Mouse (Mus musculus) myocyte (in vitro differentiated cells): ENCODE data around the gene Ptges2. TPM values are rescaled to one million over a fixed set of nuclear protein-coding genes. Genes with fewer than 3 reads are reported as not detected.

Source experiments
- H3K27me3 ChIP-seq: one replicate; pipeline ENCODE4 v1.6.1; 2011; ENCODE audit not compliant: control insufficient read depth, insufficient read depth, insufficient read length
- H3K36me3 ChIP-seq: one replicate; pipeline ENCODE4 v1.6.1; 2011; ENCODE audit not compliant: control insufficient read depth, insufficient read depth
- H3K4me2 ChIP-seq: one replicate; pipeline ENCODE4 v1.6.1; 2011; ENCODE audit warnings: low read depth, control low read depth
- H3K4me3 ChIP-seq: one replicate; pipeline ENCODE4 v1.5.1; 2011; ENCODE audit warnings: mild to moderate bottlenecking, control low read depth, moderate library complexity
- H3K79me2 ChIP-seq: one replicate; pipeline ENCODE4 v1.6.1; 2011; ENCODE audit not compliant: control insufficient read depth, insufficient read depth
- H3ac ChIP-seq: one replicate; pipeline ENCODE4 v1.6.1; 2011; ENCODE audit not compliant: control insufficient read depth, insufficient read length
- CEBPB ChIP-seq: IDR thresholded peaks from 2 replicates; pipeline ENCODE4 v1.6.1; 2011; ENCODE audit warnings: mild to moderate bottlenecking, moderate library complexity; ENCODE audit not compliant: poor library complexity, insufficient read depth, severe bottlenecking
- E2F4 ChIP-seq: IDR thresholded peaks from one replicate; pipeline ENCODE4 v1.6.1; 2011; ENCODE audit warnings: mild to moderate bottlenecking, control low read depth, moderate library complexity; ENCODE audit not compliant: insufficient read depth
- MAX ChIP-seq: IDR thresholded peaks from one replicate; pipeline ENCODE4 v1.6.1; 2011; ENCODE audit warnings: low read depth, mild to moderate bottlenecking, control low read depth
- MYOD1 ChIP-seq, 3 experiments: IDR thresholded peaks; one replicate each; pipeline ENCODE4 v1.6.1; 2011; ENCODE audit warnings: control low read depth in 2 of 3, low read depth in 2 of 3, mild to moderate bottlenecking in 2 of 3, moderate library complexity in 1 of 3; ENCODE audit not compliant: insufficient read length in 2 of 3, control insufficient read depth in 1 of 3
- MYOG ChIP-seq, 3 experiments: IDR thresholded peaks; one replicate each; pipeline ENCODE4 v1.6.1; 2011; ENCODE audit warnings: control low read depth in 2 of 3, low read depth in 2 of 3, mild to moderate bottlenecking in 2 of 3; ENCODE audit not compliant: insufficient read length in 2 of 3, control insufficient read depth in 1 of 3, insufficient read depth in 1 of 3
- POLR2A ChIP-seq: IDR thresholded peaks from one replicate; pipeline ENCODE4 v1.6.1; 2011; ENCODE audit warnings: low read depth, mild to moderate bottlenecking, control low read depth, moderate library complexity; ENCODE audit not compliant: insufficient read length
- POLR2AphosphoS2 ChIP-seq: IDR thresholded peaks from one replicate; pipeline ENCODE4 v1.6.1; 2011; ENCODE audit warnings: low read depth, control low read depth; ENCODE audit not compliant: insufficient read length
- REST ChIP-seq: IDR thresholded peaks from one replicate; pipeline ENCODE4 v1.6.1; 2011; ENCODE audit warnings: mild to moderate bottlenecking, control low read depth, moderate library complexity; ENCODE audit not compliant: insufficient read depth, insufficient read length
- SRF ChIP-seq: IDR thresholded peaks from one replicate; pipeline ENCODE4 v1.6.1; 2011; ENCODE audit warnings: low read depth; ENCODE audit not compliant: control insufficient read depth, insufficient read length
- TCF12 ChIP-seq: IDR thresholded peaks from one replicate; pipeline ENCODE4 v1.6.1; 2011; ENCODE audit warnings: mild to moderate bottlenecking, control low read depth; ENCODE audit not compliant: poor library complexity, insufficient read depth, severe bottlenecking
- TCF3 ChIP-seq: IDR thresholded peaks from one replicate; pipeline ENCODE4 v1.6.1; 2011; ENCODE audit warnings: low read depth, control low read depth; ENCODE audit not compliant: insufficient read length
- USF1 ChIP-seq: IDR thresholded peaks from one replicate; pipeline ENCODE4 v1.6.1; 2011; ENCODE audit warnings: low read depth, mild to moderate bottlenecking, control low read depth, moderate library complexity
- polyA plus RNA-seq: library from polyadenylated mRNA; unstranded; fragments of >200 nt; fragmentation: generic; extraction: Trizol; gene quantifications from one replicate; pipeline ENCODE4 v1.2.1, GENCODE M21; 2012; ENCODE audit warnings: missing spikeins

Gene Ptges2
- polyA plus RNA-seq, 1 experiment, result 50.6 TPM

DNA sequence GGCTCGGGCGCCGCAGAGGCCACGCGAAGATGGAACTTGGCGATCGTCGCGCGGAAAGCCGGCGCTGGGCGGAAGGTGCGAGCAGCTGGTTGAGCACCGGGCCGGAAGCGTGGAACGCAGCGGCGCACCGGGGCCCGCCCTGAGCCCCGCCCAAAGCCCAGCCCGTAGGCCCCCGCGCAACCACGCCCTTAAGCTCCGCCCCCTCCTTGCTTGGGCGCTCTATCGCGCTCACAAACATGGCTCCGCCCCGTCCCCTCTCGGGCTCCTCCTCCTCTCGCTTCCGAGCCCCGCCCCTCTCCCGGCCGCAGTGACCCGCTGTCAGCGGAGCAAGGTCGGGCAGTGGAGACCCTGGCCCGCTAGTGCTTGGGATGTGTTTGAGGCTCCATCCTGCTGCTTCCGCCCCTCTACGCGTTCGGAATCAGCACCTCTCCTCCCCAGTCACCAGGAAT, 13.9 kb upstream of the Ptges2 start, which contains the start of gene 1110008P14Rik:
TSS of gene 1110008P14Rik (minus strand) at position 164 of the 449 bp plus-strand sequence.
- Histone ChIP-seq H3K27me3 (peaks cover 10% of the 10 kb centered on the region), H3K4me2 (peak within 1 kb of the TSS; percentile 92), H3K4me3 (peak within 1 kb of the TSS; percentile 54), H3ac (peak within 1 kb of the TSS; percentile 24), H3K36me3 (peaks cover 8% of the 10 kb centered on the region), H3K79me2 (no peaks in the 10 kb centered on the region)
- no peak for TF ChIP-seq E2F4
- TF ChIP-seq MYOD1 (IDR thresholded peaks at IDR 0.05; ENCODE audit: control insufficient read depth in 1 of 3, insufficient read length in 2 of 3, low read depth in 2 of 3), result peak in 2 of 3 experiments; percentile 37 to 76
- TF ChIP-seq MYOG (IDR thresholded peaks at IDR 0.05; ENCODE audit: control insufficient read depth in 1 of 3, insufficient read depth in 1 of 3, insufficient read length in 2 of 3, low read depth in 2 of 3), result peak in 2 of 3 experiments; percentile 46 to 77
- TF ChIP-seq USF1, result no peak
- peak; percentile 37 for TF ChIP-seq SRF
- TF ChIP-seq POLR2AphosphoS2, result peak; percentile 74
- TF ChIP-seq CEBPB, result no peak
- TF ChIP-seq POLR2A, result peak; percentile 80
- TF ChIP-seq TCF12, result no peak

DNA sequence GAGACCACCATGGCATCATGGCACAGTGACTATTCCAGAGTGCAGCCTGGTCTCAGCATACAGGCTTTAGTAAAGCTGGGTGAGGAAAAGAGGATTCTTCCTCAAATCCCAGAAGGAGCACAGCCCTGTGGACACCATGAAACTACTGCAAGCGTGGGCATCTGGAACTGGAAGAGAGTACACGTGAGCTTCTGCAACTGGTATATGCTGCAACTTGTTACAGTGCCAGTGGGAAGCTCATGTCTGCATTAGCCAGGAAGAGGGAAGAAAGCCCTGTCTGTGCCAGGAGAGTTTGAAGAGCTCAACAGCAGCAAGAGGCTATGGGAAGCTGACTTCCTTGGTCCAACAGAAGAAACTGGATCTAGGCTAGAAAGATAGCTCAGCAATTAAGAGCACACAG, 13.0 kb upstream of the Ptges2 start:
- Histone ChIP-seq H3K36me3 (peaks cover 8% of the 10 kb centered on the region), H3ac (no peak overlapping the region), H3K4me3 (peak overlapping the region; percentile 54), H3K4me2 (no peak overlapping the region), H3K79me2 (no peaks in the 10 kb centered on the region), H3K27me3 (peaks cover 19% of the 10 kb centered on the region)
- TF ChIP-seq CEBPB (no peak), POLR2AphosphoS2 (no peak), MYOG (IDR thresholded peaks at IDR 0.05; ENCODE audit: control insufficient read depth in 1 of 3, insufficient read depth in 1 of 3, insufficient read length in 2 of 3, low read depth in 2 of 3) (no peak), E2F4 (no peak), MAX (no peak), REST (no peak), POLR2A (no peak), MYOD1 (IDR thresholded peaks at IDR 0.05; ENCODE audit: control insufficient read depth in 1 of 3, insufficient read length in 2 of 3, low read depth in 2 of 3) (no peak), TCF3 (no peak), SRF (no peak), USF1 (no peak), TCF12 (no peak)

DNA sequence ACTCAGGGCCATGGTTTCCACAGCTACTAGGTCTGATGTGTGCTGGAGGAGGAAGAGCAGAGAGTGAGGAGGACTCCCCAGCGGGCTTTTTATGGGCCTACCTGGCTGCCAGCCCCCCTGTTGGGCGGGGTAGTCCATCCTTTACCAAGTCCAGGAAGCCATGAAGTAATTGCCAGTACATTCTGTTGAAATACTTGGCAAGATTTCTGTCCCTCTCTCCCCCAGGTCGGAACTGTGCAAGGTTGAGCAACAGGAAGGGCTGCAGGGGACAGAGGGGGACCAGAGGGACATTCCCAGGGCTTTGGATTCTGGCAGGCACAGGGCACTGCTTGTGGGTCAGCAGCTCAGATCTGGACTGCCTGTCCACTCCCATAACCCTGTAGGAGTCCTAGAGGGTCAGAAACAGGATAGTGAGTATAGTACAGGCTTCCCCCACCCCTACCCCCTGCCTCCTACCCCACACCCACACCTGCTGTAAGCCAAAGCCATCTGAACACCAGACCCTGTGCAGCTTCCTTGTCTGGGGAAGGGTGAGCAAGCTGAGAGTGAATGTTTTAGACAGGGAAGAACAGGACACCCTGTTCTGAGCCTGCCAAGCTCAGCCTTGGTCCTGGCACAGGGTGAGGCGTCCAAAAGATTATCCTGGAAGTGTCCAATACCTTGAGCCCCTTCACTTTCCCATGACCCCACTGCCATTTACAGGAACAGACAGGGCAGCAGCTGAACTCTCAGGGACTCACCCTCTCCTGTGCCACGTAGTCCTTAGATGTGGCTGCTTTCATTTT, 7.8 kb upstream of the Ptges2 start, which contains the start of gene Lcn2:
TSS of gene Lcn2 (minus strand) at position 547 of the 785 bp plus-strand sequence.
- no peak for TF ChIP-seq TCF12
- TF ChIP-seq REST, result no peak
- TF ChIP-seq MYOG (IDR thresholded peaks at IDR 0.05; ENCODE audit: control insufficient read depth in 1 of 3, insufficient read depth in 1 of 3, insufficient read length in 2 of 3, low read depth in 2 of 3), result no peak
- no peak for TF ChIP-seq E2F4
- no peak for TF ChIP-seq CEBPB
- TF ChIP-seq USF1, result no peak
- no peak for TF ChIP-seq SRF
- no peak for TF ChIP-seq POLR2A
- no peak for TF ChIP-seq TCF3
- no peak for TF ChIP-seq POLR2AphosphoS2
- no peak for TF ChIP-seq MYOD1 (IDR thresholded peaks at IDR 0.05; ENCODE audit: control insufficient read depth in 1 of 3, insufficient read length in 2 of 3, low read depth in 2 of 3)
- no peak for TF ChIP-seq MAX
- Histone ChIP-seq H3K79me2 (no peaks in the 10 kb centered on the region), H3K4me3 (no peak within 1 kb of the TSS), H3K36me3 (no peaks in the 10 kb centered on the region), H3ac (no peak within 1 kb of the TSS), H3K27me3 (peaks cover 19% of the 10 kb centered on the region), H3K4me2 (no peak within 1 kb of the TSS)

GRCm38 (mm10) chr2:32389157-32389556, 6.5 kb upstream of the Ptges2 start:
- Histone ChIP-seq H3K4me2 (no peak overlapping the region), H3K27me3 (peaks cover 19% of the 10 kb centered on the region), H3K36me3 (no peaks in the 10 kb centered on the region), H3K79me2 (no peaks in the 10 kb centered on the region), H3ac (no peak overlapping the region), H3K4me3 (no peak overlapping the region)
- TF ChIP-seq TCF3, result no peak
- no peak for TF ChIP-seq TCF12
- no peak for TF ChIP-seq USF1
- no peak for TF ChIP-seq E2F4
- no peak for TF ChIP-seq POLR2AphosphoS2
- no peak for TF ChIP-seq MYOD1 (IDR thresholded peaks at IDR 0.05; ENCODE audit: control insufficient read depth in 1 of 3, insufficient read length in 2 of 3, low read depth in 2 of 3)
- TF ChIP-seq POLR2A, result no peak
- TF ChIP-seq MAX, result no peak
- TF ChIP-seq CEBPB, result no peak
- TF ChIP-seq MYOG (IDR thresholded peaks at IDR 0.05; ENCODE audit: control insufficient read depth in 1 of 3, insufficient read depth in 1 of 3, insufficient read length in 2 of 3, low read depth in 2 of 3), result no peak
- no peak for TF ChIP-seq REST
- TF ChIP-seq SRF, result no peak
